Mouse (Mus musculus) G1E (cell line): ENCODE results near the gene Mymk.

Experiments used
- CTCF ChIP-seq: IDR thresholded peaks from 2 replicates; pipeline ENCODE4 v1.5.1; 2012; ENCODE audit warnings: low read depth, low read length, inconsistent platforms, mixed read lengths
- GATA1 ChIP-seq: IDR thresholded peaks from 2 replicates; pipeline ENCODE4 v1.6.1; 2012; ENCODE audit warnings: borderline replicate concordance, low read length, inconsistent platforms, mixed read lengths

DNA sequence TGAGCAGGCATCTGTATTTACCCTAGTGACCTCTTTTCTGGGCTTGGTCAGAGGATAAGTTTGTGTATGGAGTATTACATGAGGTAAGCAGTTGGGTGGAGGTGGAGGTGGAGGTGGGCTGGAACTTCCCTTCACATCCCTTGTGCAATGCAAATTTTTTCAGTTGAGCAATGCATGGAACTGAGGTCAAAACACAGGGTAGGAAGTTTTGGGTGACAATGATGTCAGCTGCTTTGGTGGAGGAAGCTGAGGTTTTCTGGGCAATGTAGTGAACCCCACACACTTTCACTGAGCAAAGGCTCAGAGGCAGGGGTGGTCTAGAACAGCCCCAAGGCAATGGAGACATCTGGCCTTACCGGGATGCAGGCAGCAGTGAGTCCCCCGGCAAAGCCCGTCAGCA is 46.4 kb downstream of the Mymk start:
- TF ChIP-seq CTCF, result no peak
- TF ChIP-seq GATA1, result no peak
